Mouse (Mus musculus) ES-Bruce4 (cell line): ENCODE results near the gene Uroc1.

Experiments
- CTCF ChIP-seq: IDR thresholded peaks from one replicate; pipeline ENCODE4 v1.8.1; 2011; ENCODE audit warnings: low read depth, low read length
- EP300 ChIP-seq: IDR thresholded peaks from 2 replicates; pipeline ENCODE4 v1.6.1; 2011; ENCODE audit warnings: low read depth, low read length; ENCODE audit not compliant: insufficient read depth
- POLR2A ChIP-seq: IDR thresholded peaks from one replicate; pipeline ENCODE4 v1.8.1; 2011; ENCODE audit warnings: low read length; ENCODE audit not compliant: insufficient read depth

DNA sequence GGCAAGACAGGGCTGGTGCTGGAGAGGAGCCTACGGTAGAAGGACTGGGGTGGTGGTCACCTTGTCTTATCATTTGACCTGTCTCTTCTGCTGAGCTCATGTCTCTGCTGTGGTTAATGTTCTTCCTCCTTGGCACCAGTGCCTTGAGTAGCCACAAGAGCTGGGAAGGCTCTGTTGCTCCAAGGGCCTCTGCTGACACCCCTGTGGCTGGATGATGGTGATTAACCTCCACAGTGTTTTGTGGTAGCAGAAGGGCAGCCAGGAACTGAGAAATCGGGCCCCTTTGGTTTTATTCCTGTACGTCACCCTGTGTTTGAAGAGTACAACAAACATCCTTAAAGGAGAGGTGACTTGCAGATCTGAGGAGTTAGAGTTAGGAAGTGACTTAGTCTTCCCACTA is 1.2 kb downstream of the Uroc1 start:
- TF ChIP-seq EP300 (no peak), POLR2A (no peak), CTCF (no peak)
